ENCODE assay signal across 8 mouse cellular contexts in genomic region chr11:61484256-61484612, GRCm38 (mm10). TPM values are rescaled to one million over a fixed set of nuclear protein-coding genes. Genes with fewer than 3 reads are reported as not detected.
DNase-seq lines count a peak whose midpoint lies in the region; ATAC-seq and TF ChIP-seq lines count a peak whose summit lies in the region.
"Had no signal": no experiment of that assay in that cellular context is flagged by ENCODE, and none has a peak within 500 bp of the region (broad histone marks: within the 10 kb centered on the region; RNA-seq: fewer than 3 reads in every experiment).

No protein-coding gene starts in this region.

- no peak for TF ChIP-seq EP300 in liver, postnatal 0 days (IDR thresholded peaks at IDR 0.05; ENCODE audit: low read depth)

- peaks cover 12% of the 10 kb centered on the region; the same call in 1 of the 2 replicates for H3K27me3 ChIP-seq in liver, embryonic 12.5 days (replicated peaks)
- H3K27me3 ChIP-seq in liver, postnatal 0 days (ENCODE audit: insufficient read depth, low read length) = no peaks in the 10 kb centered on the region
- H3K27me3 ChIP-seq in forebrain, embryonic 11.5 days (ENCODE audit: control insufficient read depth, insufficient read depth, low read length) = no peaks in the 10 kb centered on the region
- H3K27me3 ChIP-seq in hindbrain, embryonic 12.5 days = no peaks in the 10 kb centered on the region
- H3K27me3 ChIP-seq in midbrain, embryonic 16.5 days (ENCODE audit: control insufficient read depth, insufficient read depth, low read depth, low read length) = no peaks in the 10 kb centered on the region
- H3K27me3 ChIP-seq: liver, embryonic 15.5 days had no signal

- H3K4me2 ChIP-seq in liver, embryonic 12.5 days = no peak overlapping the region
- H3K4me2 ChIP-seq in liver, postnatal 0 days (ENCODE audit: low read depth, low read length) = no peak overlapping the region
- peak overlapping the region; percentile 52; the same call in 1 of the 2 replicates for H3K4me2 ChIP-seq in forebrain, embryonic 11.5 days (ENCODE audit: low read depth, low read length, severe bottlenecking)
- H3K4me2 ChIP-seq in hindbrain, embryonic 12.5 days (replicated peaks) = peak overlapping the region; percentile 48
- no peak overlapping the region; the same call in 1 of the 2 replicates for H3K4me2 ChIP-seq in midbrain, embryonic 16.5 days (ENCODE audit: low read length)
- H3K4me2 ChIP-seq: liver, embryonic 15.5 days had no signal

- DNase-seq in liver, postnatal 0 days = no peak
- no peak for DNase-seq in forebrain, embryonic 11.5 days (ENCODE audit: low spot score)
- DNase-seq in thymus, postnatal 25 days = no peak
- DNase-seq in spleen, adult 18-20 months = no peak

- no peak overlapping the region for H3K9ac ChIP-seq in liver, embryonic 12.5 days
- H3K9ac ChIP-seq in liver, postnatal 0 days (replicated peaks) = no peak overlapping the region
- peak overlapping the region; percentile 61 for H3K9ac ChIP-seq in forebrain, embryonic 11.5 days (ENCODE audit: low read length)
- peak overlapping the region; percentile 50; the same call in 1 of the 2 replicates for H3K9ac ChIP-seq in hindbrain, embryonic 12.5 days
- peak overlapping the region; percentile 38; the same call in 1 of the 2 replicates for H3K9ac ChIP-seq in midbrain, embryonic 16.5 days (ENCODE audit: low read depth, low read length)
- H3K9ac ChIP-seq: liver, embryonic 15.5 days had no signal

- H3K9me3 ChIP-seq in liver, embryonic 12.5 days (replicated peaks) = no peaks in the 10 kb centered on the region
- H3K9me3 ChIP-seq in liver, postnatal 0 days (ENCODE audit: low read length) = no peaks in the 10 kb centered on the region
- no peaks in the 10 kb centered on the region for H3K9me3 ChIP-seq in forebrain, embryonic 11.5 days (ENCODE audit: control insufficient read depth, low read length)
- H3K9me3 ChIP-seq in hindbrain, embryonic 12.5 days (replicated peaks) = no peaks in the 10 kb centered on the region
- H3K9me3 ChIP-seq in midbrain, embryonic 16.5 days (replicated peaks; ENCODE audit: control insufficient read depth, low read length, poor library complexity, severe bottlenecking) = no peaks in the 10 kb centered on the region
- H3K9me3 ChIP-seq: liver, embryonic 15.5 days had no signal

- peaks cover 14% of the 10 kb centered on the region for H3K36me3 ChIP-seq in liver, embryonic 12.5 days
- H3K36me3 ChIP-seq in liver, postnatal 0 days (replicated peaks; ENCODE audit: insufficient read depth, low read length) = peaks cover 3% of the 10 kb centered on the region; the same call in 1 of the 2 replicates
- H3K36me3 ChIP-seq in forebrain, embryonic 11.5 days (ENCODE audit: control insufficient read depth, insufficient read depth, low read length) = no peaks in the 10 kb centered on the region; the same call in 1 of the 2 replicates
- peaks cover 18% of the 10 kb centered on the region for H3K36me3 ChIP-seq in hindbrain, embryonic 12.5 days
- H3K36me3 ChIP-seq in midbrain, embryonic 16.5 days (ENCODE audit: control insufficient read depth, insufficient read depth, low read length) = peaks cover 11% of the 10 kb centered on the region; the same call in 1 of the 2 replicates

- H3K27ac ChIP-seq in liver, embryonic 12.5 days = 0 out of 2 replicates have a peak overlapping the region, but pooled peaks have one; percentile 4
- H3K27ac ChIP-seq in liver, postnatal 0 days (ENCODE audit: low read depth) = no peak overlapping the region
- H3K27ac ChIP-seq in forebrain, embryonic 11.5 days (ENCODE audit: low read depth, low read length) = peak overlapping the region; percentile 97
- H3K27ac ChIP-seq in hindbrain, embryonic 12.5 days = peak overlapping the region; percentile 98
- H3K27ac ChIP-seq in midbrain, embryonic 16.5 days (ENCODE audit: low read length) = peak overlapping the region; percentile 64
- H3K27ac ChIP-seq: liver, embryonic 15.5 days had no signal

- TF ChIP-seq CTCF in liver, postnatal 0 days (IDR thresholded peaks at IDR 0.05; ENCODE audit: low read depth) = no peak

- ATAC-seq in liver, embryonic 12.5 days = no peak
- no peak for ATAC-seq in liver, postnatal 0 days
- peak; percentile 29; the same call in 1 of the 2 replicates for ATAC-seq in forebrain, embryonic 11.5 days (replicated peaks; ENCODE audit: low FRiP score)
- ATAC-seq in hindbrain, embryonic 12.5 days (ENCODE audit: low FRiP score) = 0 out of 2 replicates have a peak, but pooled peaks have one; percentile 10
- ATAC-seq in midbrain, embryonic 16.5 days = peak; percentile 3; the same call in 1 of the 2 replicates

- H3K4me1 ChIP-seq in liver, embryonic 12.5 days = peaks cover 5% of the 10 kb centered on the region
- H3K4me1 ChIP-seq in liver, postnatal 0 days (ENCODE audit: insufficient read depth) = no peaks in the 10 kb centered on the region
- H3K4me1 ChIP-seq in forebrain, embryonic 11.5 days (replicated peaks; ENCODE audit: control insufficient read depth, insufficient read depth, low read length) = peaks cover 20% of the 10 kb centered on the region
- peaks cover 55% of the 10 kb centered on the region for H3K4me1 ChIP-seq in hindbrain, embryonic 12.5 days
- H3K4me1 ChIP-seq in midbrain, embryonic 16.5 days (ENCODE audit: control insufficient read depth, insufficient read depth, low read length) = no peaks in the 10 kb centered on the region; the same call in 1 of the 2 replicates
- H3K4me1 ChIP-seq: liver, embryonic 15.5 days had no signal

- WGBS in liver, embryonic 12.5 days (ENCODE audit: insufficient replicate concordance) = 50% methylated on average over 10 of the region's 10 CpGs
- 50% methylated on average over 10 of the region's 10 CpGs for WGBS in liver, postnatal 0 days (ENCODE audit: insufficient replicate concordance)
- 10% methylated on average over 10 of the region's 10 CpGs for WGBS in forebrain, embryonic 11.5 days
- 14% methylated on average over 10 of the region's 10 CpGs for WGBS in hindbrain, embryonic 12.5 days
- 13% methylated on average over 10 of the region's 10 CpGs for WGBS in midbrain, embryonic 16.5 days

- no peak overlapping the region for H3K4me3 ChIP-seq in liver, embryonic 12.5 days
- no peak overlapping the region for H3K4me3 ChIP-seq in liver, postnatal 0 days (ENCODE audit: low read depth, low read length)
- H3K4me3 ChIP-seq in forebrain, embryonic 11.5 days (ENCODE audit: low read depth, low read length) = peak overlapping the region; percentile 9; the same call in 1 of the 2 replicates
- H3K4me3 ChIP-seq in hindbrain, embryonic 12.5 days = peak overlapping the region; percentile 26; the same call in 1 of the 2 replicates
- H3K4me3 ChIP-seq in midbrain, embryonic 16.5 days (ENCODE audit: low read depth, low read length) = no peak overlapping the region
- H3K4me3 ChIP-seq: liver, embryonic 15.5 days had no signal

RNA-seq across cellular contexts. Expression of gene Mfap4, which starts 1.0 kb away (rescaled TPM):
- polyA plus RNA-seq in liver, embryonic 12.5 days (2016; fragmentation: Nextera tagmentation; extraction: Ambion mirVana) = 11.0 and 16.3 TPM in 2 replicates
- polyA plus RNA-seq in liver, postnatal 0 days (2015; fragmentation: Nextera tagmentation; extraction: Ambion mirVana) = 4.9 TPM in 2 replicates
- 66.1 and 71.9 TPM in 2 replicates for polyA plus RNA-seq in forebrain, embryonic 11.5 days (2014; fragmentation: Nextera tagmentation; extraction: Ambion mirVana)
- 131 and 160 TPM in 2 replicates for polyA plus RNA-seq in hindbrain, embryonic 12.5 days (2016; fragmentation: Nextera tagmentation; extraction: Ambion mirVana)
- polyA plus RNA-seq in midbrain, embryonic 16.5 days (2015; fragmentation: Nextera tagmentation; extraction: Ambion mirVana) = 16.2 and 18.0 TPM in 2 replicates

RNA-seq across cellular contexts. Expression of gene Mapk7, which starts 10.0 kb away (rescaled TPM):
- polyA plus RNA-seq in liver, embryonic 12.5 days (2016; fragmentation: Nextera tagmentation; extraction: Ambion mirVana) = 12.9 and 14.8 TPM in 2 replicates
- polyA plus RNA-seq in liver, postnatal 0 days (2015; fragmentation: Nextera tagmentation; extraction: Ambion mirVana) = 4.8 and 5.6 TPM in 2 replicates
- polyA plus RNA-seq in forebrain, embryonic 11.5 days (2014; fragmentation: Nextera tagmentation; extraction: Ambion mirVana) = 80.1 and 81.6 TPM in 2 replicates
- polyA plus RNA-seq in hindbrain, embryonic 12.5 days (2016; fragmentation: Nextera tagmentation; extraction: Ambion mirVana) = 89.0 and 94.9 TPM in 2 replicates
- 63.0 and 66.7 TPM in 2 replicates for polyA plus RNA-seq in midbrain, embryonic 16.5 days (2015; fragmentation: Nextera tagmentation; extraction: Ambion mirVana)

RNA-seq across cellular contexts. Expression of gene B9d1, which starts 20.7 kb away (rescaled TPM):
- polyA plus RNA-seq in liver, embryonic 12.5 days (2016; fragmentation: Nextera tagmentation; extraction: Ambion mirVana) = 4.8 TPM in 2 replicates
- 1.4 and 1.6 TPM in 2 replicates for polyA plus RNA-seq in liver, postnatal 0 days (2015; fragmentation: Nextera tagmentation; extraction: Ambion mirVana)
- 41.7 and 46.0 TPM in 2 replicates for polyA plus RNA-seq in forebrain, embryonic 11.5 days (2014; fragmentation: Nextera tagmentation; extraction: Ambion mirVana)
- polyA plus RNA-seq in hindbrain, embryonic 12.5 days (2016; fragmentation: Nextera tagmentation; extraction: Ambion mirVana) = 32.0 and 33.8 TPM in 2 replicates
- polyA plus RNA-seq in midbrain, embryonic 16.5 days (2015; fragmentation: Nextera tagmentation; extraction: Ambion mirVana) = 31.5 and 32.8 TPM in 2 replicates

RNA-seq across cellular contexts. Expression of gene Rnf112, which starts 30.3 kb away (rescaled TPM):
- 0.13 and 0.14 TPM in 2 replicates for polyA plus RNA-seq in liver, embryonic 12.5 days (2016; fragmentation: Nextera tagmentation; extraction: Ambion mirVana)
- polyA plus RNA-seq in liver, postnatal 0 days (2015; fragmentation: Nextera tagmentation; extraction: Ambion mirVana) = 0.04 and 0.06 TPM in 2 replicates
- 1.3 TPM in 2 replicates for polyA plus RNA-seq in forebrain, embryonic 11.5 days (2014; fragmentation: Nextera tagmentation; extraction: Ambion mirVana)
- polyA plus RNA-seq in hindbrain, embryonic 12.5 days (2016; fragmentation: Nextera tagmentation; extraction: Ambion mirVana) = 5.1 and 7.3 TPM in 2 replicates
- 39.5 and 43.0 TPM in 2 replicates for polyA plus RNA-seq in midbrain, embryonic 16.5 days (2015; fragmentation: Nextera tagmentation; extraction: Ambion mirVana)

Comparison
In these comparisons a context has a peak if more than half of its experiments do, and no peak if none do; other contexts are left out.
1. ATAC-seq: peak in forebrain, embryonic 11.5 days (single experiment), hindbrain, embryonic 12.5 days (single experiment) and midbrain, embryonic 16.5 days (single experiment); none in liver, embryonic 12.5 days (single experiment) and liver, postnatal 0 days (single experiment).
2. H3K4me2 ChIP-seq: peak in forebrain, embryonic 11.5 days (single experiment) and hindbrain, embryonic 12.5 days (single experiment); none in liver, embryonic 12.5 days (single experiment), liver, postnatal 0 days (single experiment) and midbrain, embryonic 16.5 days (single experiment).
3. H3K4me3 ChIP-seq: peak in forebrain, embryonic 11.5 days (single experiment) and hindbrain, embryonic 12.5 days (single experiment); none in liver, embryonic 12.5 days (single experiment), liver, postnatal 0 days (single experiment) and midbrain, embryonic 16.5 days (single experiment).
4. H3K9ac ChIP-seq: peak in forebrain, embryonic 11.5 days (single experiment), hindbrain, embryonic 12.5 days (single experiment) and midbrain, embryonic 16.5 days (single experiment); none in liver, embryonic 12.5 days (single experiment) and liver, postnatal 0 days (single experiment).